Mouse (Mus musculus): ENCODE measurements around the gene Umod. TPM values are rescaled to one million over a fixed set of nuclear protein-coding genes. Genes with fewer than 3 reads are reported as not detected.

Umod gene
- polyA plus RNA-seq, 1 experiment from 2014 or later = not detected

DNA sequence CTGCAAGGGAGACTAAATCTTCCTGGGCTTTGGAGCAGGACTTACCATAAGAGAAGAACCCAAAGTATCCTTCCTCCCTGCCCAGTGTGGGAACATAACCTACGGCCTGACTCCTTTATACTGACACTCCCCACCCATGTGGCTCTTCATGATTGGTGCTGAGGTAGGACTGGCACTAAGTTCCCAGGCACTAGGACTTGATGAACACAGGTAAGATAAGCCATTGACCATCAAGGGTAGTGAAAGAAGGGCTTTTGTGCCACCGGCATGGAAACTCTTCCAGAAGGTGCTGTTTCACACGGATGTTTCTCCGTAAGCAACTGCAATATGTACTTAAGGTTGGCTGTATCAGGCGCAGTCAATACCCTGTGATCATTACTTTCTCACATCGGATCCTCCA, 19.9 kb downstream of the Umod start, which contains the start of gene Gp2:
Gene Gp2 (minus strand): TSS at position 101 of the 400 bp plus-strand sequence.
- no peak within 1 kb of the TSS for H3K9ac ChIP-seq
- 92% methylated on average over 6 of the region's 6 CpGs for WGBS

DNA sequence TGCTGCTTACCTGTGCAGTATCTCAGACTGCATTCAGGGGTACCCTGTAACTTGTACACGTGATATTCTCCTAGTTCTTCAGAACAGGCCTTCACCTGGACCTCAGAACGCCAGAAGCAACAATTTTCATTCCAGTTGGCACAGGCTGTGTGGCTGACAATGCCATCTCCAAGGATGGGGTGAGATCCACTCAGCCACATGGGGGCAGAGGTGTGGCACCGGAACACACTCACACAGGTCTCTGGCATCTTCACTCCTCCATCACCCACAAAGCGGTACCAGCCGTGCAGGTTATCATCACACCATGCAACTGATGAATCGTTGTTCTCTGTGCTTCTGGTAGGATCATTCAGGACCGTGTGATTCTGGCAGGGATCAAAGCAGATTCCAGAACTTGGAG, 24.9 kb downstream of the Umod start:
- Histone ChIP-seq H3K27me3 (ENCODE audit: control insufficient read depth, insufficient read depth, low read length) (no peaks in the 10 kb centered on the region), H3K4me1 (replicated peaks; ENCODE audit: control insufficient read depth, insufficient read depth, low read length) (no peaks in the 10 kb centered on the region)

More for the DNA sequence above, 19.9 kb downstream of the Umod start, which contains the start of gene Gp2:
- ATAC-seq (ENCODE audit: low FRiP score) (no peak), DNase-seq (ENCODE audit: low spot score) (no peak)
- H3K4me3 ChIP-seq (replicated peaks; ENCODE audit: low read length) = no peak within 1 kb of the TSS
- no peak within 1 kb of the TSS for H3K4me2 ChIP-seq (replicated peaks)
- H3K27me3 ChIP-seq (ENCODE audit: control insufficient read depth, insufficient read depth, low read length) = no peaks in the 10 kb centered on the region
- H3K9me3 ChIP-seq (ENCODE audit: control insufficient read depth, low read length) = no peaks in the 10 kb centered on the region
- no peak within 1 kb of the TSS for H3K27ac ChIP-seq
- H3K36me3 ChIP-seq (replicated peaks; ENCODE audit: control insufficient read depth, insufficient read depth) = no peaks in the 10 kb centered on the region
- no peaks in the 10 kb centered on the region for H3K4me1 ChIP-seq (replicated peaks; ENCODE audit: control insufficient read depth, insufficient read depth, low read length)

DNA sequence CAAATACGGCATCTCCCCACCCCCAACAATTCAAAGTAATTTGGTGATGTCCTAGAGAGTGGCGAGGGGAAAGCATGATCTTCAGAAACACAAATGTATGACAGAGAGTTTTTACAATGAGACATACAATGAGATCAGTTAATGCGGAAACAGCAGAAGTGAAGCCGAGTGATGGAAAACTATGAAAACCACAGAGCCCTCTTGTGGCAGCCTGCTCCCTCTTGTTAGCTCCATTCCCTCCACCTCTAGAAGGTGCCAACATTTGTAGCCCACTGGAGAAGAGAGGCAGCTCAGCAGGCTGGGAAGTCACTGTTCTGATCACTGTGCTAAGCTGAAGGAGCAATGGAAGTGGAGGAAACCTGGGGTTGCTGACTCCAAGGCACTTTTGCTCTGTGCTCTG, 35.2 kb downstream of the Umod start:
- WGBS = 66% methylated on average over 4 of the region's 4 CpGs
- Histone ChIP-seq H3K4me1 (replicated peaks; ENCODE audit: control insufficient read depth, insufficient read depth, low read length) (no peaks in the 10 kb centered on the region), H3K27ac (no peak overlapping the region), H3K36me3 (replicated peaks; ENCODE audit: control insufficient read depth, insufficient read depth) (no peaks in the 10 kb centered on the region), H3K9ac (no peak overlapping the region), H3K4me3 (replicated peaks; ENCODE audit: low read length) (no peak overlapping the region), H3K27me3 (ENCODE audit: control insufficient read depth, insufficient read depth, low read length) (no peaks in the 10 kb centered on the region), H3K4me2 (replicated peaks) (no peak overlapping the region), H3K9me3 (ENCODE audit: control insufficient read depth, low read length) (no peaks in the 10 kb centered on the region)
- no peak for ATAC-seq (ENCODE audit: low FRiP score)
- DNase-seq (ENCODE audit: low spot score) = peak; percentile 63

More for the DNA sequence above, 24.9 kb downstream of the Umod start:
- WGBS = 90% methylated on average over 7 of the region's 7 CpGs
- no peak overlapping the region for H3K27ac ChIP-seq
- H3K4me2 ChIP-seq (replicated peaks) = no peak overlapping the region
- H3K4me3 ChIP-seq (replicated peaks; ENCODE audit: low read length) = no peak overlapping the region
- no peak overlapping the region for H3K9ac ChIP-seq
- no peaks in the 10 kb centered on the region for H3K36me3 ChIP-seq (replicated peaks; ENCODE audit: control insufficient read depth, insufficient read depth)
- DNase-seq (ENCODE audit: low spot score) (no peak), ATAC-seq (ENCODE audit: low FRiP score) (no peak)
- no peaks in the 10 kb centered on the region for H3K9me3 ChIP-seq (ENCODE audit: control insufficient read depth, low read length)

DNA sequence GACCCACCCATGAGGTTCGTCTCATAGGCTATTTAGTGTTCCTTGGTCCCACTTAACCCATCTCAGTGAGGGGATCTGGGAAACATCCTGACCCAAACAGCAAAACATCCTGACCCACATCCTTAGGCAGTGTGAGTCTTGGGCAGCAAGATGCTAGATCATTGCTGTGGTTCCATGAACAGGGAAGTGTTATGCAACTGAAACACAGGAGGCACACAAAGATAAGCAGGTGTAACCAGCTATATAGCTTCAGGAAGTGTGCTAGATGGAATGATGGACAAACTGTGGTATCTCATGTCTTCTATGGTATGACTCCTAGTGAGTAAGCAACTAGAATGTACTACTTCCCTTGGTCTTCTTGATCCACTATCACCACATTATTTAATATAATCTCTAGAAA, 37.1 kb downstream of the Umod start:
- WGBS = 91% methylated on average over 1 of the region's 1 CpGs
- DNase-seq (ENCODE audit: low spot score) = no peak
- no peak for ATAC-seq (ENCODE audit: low FRiP score)
- H3K27ac ChIP-seq = no peak overlapping the region
- no peaks in the 10 kb centered on the region for H3K4me1 ChIP-seq (replicated peaks; ENCODE audit: control insufficient read depth, insufficient read depth, low read length)
- no peak overlapping the region for H3K4me2 ChIP-seq (replicated peaks)
- H3K9ac ChIP-seq = no peak overlapping the region
- no peak overlapping the region for H3K4me3 ChIP-seq (replicated peaks; ENCODE audit: low read length)
- H3K9me3 ChIP-seq (ENCODE audit: control insufficient read depth, low read length) = no peaks in the 10 kb centered on the region
- H3K36me3 ChIP-seq (replicated peaks; ENCODE audit: control insufficient read depth, insufficient read depth) = no peaks in the 10 kb centered on the region
- H3K27me3 ChIP-seq (ENCODE audit: control insufficient read depth, insufficient read depth, low read length) = no peaks in the 10 kb centered on the region

DNA sequence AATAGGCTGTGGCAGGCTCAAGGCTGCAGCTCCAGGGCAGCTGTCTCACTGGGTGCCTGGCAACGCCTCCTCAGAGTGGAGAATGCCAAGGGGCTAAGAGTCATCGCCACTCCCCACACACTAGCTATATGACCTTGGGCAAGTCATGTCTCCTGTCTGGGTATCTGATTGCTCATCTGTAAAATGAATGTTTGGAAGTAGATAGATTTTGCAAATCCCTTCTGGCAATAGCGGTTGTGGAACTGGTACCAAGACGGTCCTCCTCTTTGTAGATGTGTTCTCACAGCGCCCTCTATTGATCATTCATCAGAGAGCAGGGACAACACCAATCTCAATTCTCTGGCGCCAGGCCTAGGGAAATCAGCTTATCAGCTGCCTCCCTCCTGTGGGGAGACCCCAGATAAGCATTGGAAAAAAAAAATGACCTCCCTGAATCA, 51.9 kb downstream of the Umod start:
- WGBS = 8% methylated on average over 6 of the region's 6 CpGs
- Histone ChIP-seq H3K9me3 (ENCODE audit: control insufficient read depth, low read length) (no peaks in the 10 kb centered on the region), H3K27me3 (ENCODE audit: control insufficient read depth, insufficient read depth, low read length) (no peaks in the 10 kb centered on the region), H3K4me3 (replicated peaks; ENCODE audit: low read length) (no peak overlapping the region), H3K9ac (no peak overlapping the region), H3K4me2 (replicated peaks) (no peak overlapping the region), H3K27ac (0 out of 2 replicates have a peak overlapping the region, but pooled peaks have one; percentile 14), H3K36me3 (replicated peaks; ENCODE audit: control insufficient read depth, insufficient read depth) (no peaks in the 10 kb centered on the region), H3K4me1 (replicated peaks; ENCODE audit: control insufficient read depth, insufficient read depth, low read length) (no peaks in the 10 kb centered on the region)
- DNase-seq (ENCODE audit: low spot score) (peak; percentile 90), ATAC-seq (ENCODE audit: low FRiP score) (peak; percentile 73; the same call in 1 of the 2 replicates)

DNA sequence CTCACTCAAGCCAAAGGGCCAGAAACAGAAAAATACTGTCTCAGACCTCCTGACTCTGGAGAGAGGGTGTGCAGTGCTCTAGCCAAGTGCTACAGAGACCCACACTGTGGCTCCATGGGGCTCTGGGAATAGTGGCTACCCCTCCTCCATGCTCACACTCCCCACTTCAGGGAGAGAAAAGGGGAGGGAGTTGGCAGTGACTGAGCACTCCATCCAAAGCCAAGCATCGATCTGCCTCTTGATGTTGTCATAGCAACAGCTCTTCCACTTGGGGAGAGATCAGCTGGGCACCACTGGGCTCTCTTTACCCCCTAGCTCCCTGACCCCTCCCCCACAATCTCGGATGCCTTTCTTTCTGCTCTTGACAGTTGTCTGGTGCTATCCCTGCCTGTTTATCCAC, 58.4 kb downstream of the Umod start:
- Histone ChIP-seq H3K9ac (no peak overlapping the region), H3K36me3 (replicated peaks; ENCODE audit: control insufficient read depth, insufficient read depth) (no peaks in the 10 kb centered on the region), H3K4me2 (replicated peaks) (no peak overlapping the region), H3K27me3 (ENCODE audit: control insufficient read depth, insufficient read depth, low read length) (no peaks in the 10 kb centered on the region), H3K4me3 (replicated peaks; ENCODE audit: low read length) (no peak overlapping the region), H3K27ac (peak overlapping the region; percentile 18; the same call in 1 of the 2 replicates), H3K9me3 (ENCODE audit: control insufficient read depth, low read length) (no peaks in the 10 kb centered on the region), H3K4me1 (replicated peaks; ENCODE audit: control insufficient read depth, insufficient read depth, low read length) (peaks cover 13% of the 10 kb centered on the region)
- peak; percentile 63 for DNase-seq (ENCODE audit: low spot score)
- ATAC-seq (ENCODE audit: low FRiP score) = peak; percentile 90
- WGBS = 0% methylated on average over 2 of the region's 2 CpGs

DNA sequence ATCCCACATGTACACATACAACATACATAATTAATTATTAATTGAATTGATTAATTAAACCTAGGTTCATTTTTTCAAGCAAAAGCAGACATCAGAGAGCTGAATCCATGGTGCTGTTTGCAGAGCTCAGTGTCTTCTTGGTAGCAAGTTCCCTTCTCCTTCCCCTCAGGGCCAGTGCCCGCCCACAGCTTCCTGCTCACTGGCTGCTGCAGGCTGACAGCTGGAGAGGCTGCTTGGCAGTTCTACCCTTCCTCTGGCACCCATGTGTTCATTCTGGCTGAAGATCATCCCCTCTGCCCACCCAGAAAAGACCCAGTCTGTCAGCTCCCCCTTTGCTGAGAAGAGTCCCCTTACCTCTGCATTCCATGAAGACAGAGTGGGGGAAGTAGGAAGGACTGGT, 60.6 kb downstream of the Umod start:
- no peaks in the 10 kb centered on the region for H3K9me3 ChIP-seq (ENCODE audit: control insufficient read depth, low read length)
- H3K27ac ChIP-seq = no peak overlapping the region
- peaks cover 13% of the 10 kb centered on the region for H3K4me1 ChIP-seq (replicated peaks; ENCODE audit: control insufficient read depth, insufficient read depth, low read length)
- H3K36me3 ChIP-seq (replicated peaks; ENCODE audit: control insufficient read depth, insufficient read depth) = no peaks in the 10 kb centered on the region
- H3K9ac ChIP-seq = no peak overlapping the region
- ATAC-seq (ENCODE audit: low FRiP score) (no peak), DNase-seq (ENCODE audit: low spot score) (no peak)
- no peaks in the 10 kb centered on the region for H3K27me3 ChIP-seq (ENCODE audit: control insufficient read depth, insufficient read depth, low read length)
- H3K4me3 ChIP-seq (replicated peaks; ENCODE audit: low read length) = no peak overlapping the region
- no peak overlapping the region for H3K4me2 ChIP-seq (replicated peaks)
- 62% methylated on average over 1 of the region's 1 CpGs for WGBS

Other genes with a start within 250 kb of the Umod start
- not detected in 2 replicates for gene Gp2, start 20.0 kb downstream of the Umod start, polyA plus RNA-seq (2014; fragmentation: Nextera tagmentation; extraction: Ambion mirVana)
- not detected in 2 replicates for gene Acsm5, start 40.2 kb upstream of the Umod start, polyA plus RNA-seq (2014; fragmentation: Nextera tagmentation; extraction: Ambion mirVana)
- gene Pdilt, start 44.2 kb upstream of the Umod start, polyA plus RNA-seq (2014; fragmentation: Nextera tagmentation; extraction: Ambion mirVana) = 0.39 TPM in 1 of 2 replicates, not detected in the other
- not detected in 2 replicates for gene Acsm2, start 75.1 kb upstream of the Umod start, polyA plus RNA-seq (2014; fragmentation: Nextera tagmentation; extraction: Ambion mirVana)
- not detected in 2 replicates for gene Acsm1, start 127.7 kb upstream of the Umod start, polyA plus RNA-seq (2014; fragmentation: Nextera tagmentation; extraction: Ambion mirVana)
- gene Acsm4, start 210.7 kb upstream of the Umod start, polyA plus RNA-seq (2014; fragmentation: Nextera tagmentation; extraction: Ambion mirVana) = not detected in 2 replicates
- gene Thumpd1, start 241.5 kb upstream of the Umod start, polyA plus RNA-seq (2014; fragmentation: Nextera tagmentation; extraction: Ambion mirVana) = 76.7 and 87.9 TPM in 2 replicates

All from hindbrain, embryonic 14.5 days (tissue).